Comparison of ENCODE assay signal across 8 mouse cellular contexts in the genomic region with DNA sequence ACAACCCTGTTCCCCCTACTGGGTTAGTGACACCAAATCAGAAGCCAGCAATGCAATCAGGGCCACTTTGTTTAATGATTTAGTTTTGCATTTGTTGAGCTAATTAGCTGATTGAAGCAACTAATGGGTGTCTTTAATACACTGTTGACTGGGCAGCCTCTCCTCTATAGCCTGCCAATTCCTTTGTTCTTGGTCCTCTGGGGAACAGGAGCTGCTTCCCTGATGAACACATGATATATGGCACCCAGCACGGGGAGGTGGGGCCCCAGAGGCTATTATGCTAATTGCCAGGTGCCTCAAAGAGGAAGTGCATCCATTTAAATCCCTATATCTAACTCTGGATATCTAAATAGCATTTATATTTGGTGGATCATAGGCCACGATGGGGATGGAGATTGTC.
DNase-seq lines count a peak whose midpoint lies in the region; ATAC-seq and TF ChIP-seq lines count a peak whose summit lies in the region.
"Had no signal": no experiment of that assay in that cellular context is flagged by ENCODE, and none has a peak within 500 bp of the region (broad histone marks: within the 10 kb centered on the region; RNA-seq: fewer than 3 reads in every experiment).

No protein-coding gene starts in this region.

- peaks cover 27% of the 10 kb centered on the region for H3K4me1 ChIP-seq in forebrain, embryonic 15.5 days
- no peaks in the 10 kb centered on the region for H3K4me1 ChIP-seq in kidney, postnatal 0 days (replicated peaks; ENCODE audit: insufficient read depth, low read length)

- H3K27me3 ChIP-seq in forebrain, embryonic 15.5 days = peaks cover 15% of the 10 kb centered on the region
- no peaks in the 10 kb centered on the region for H3K27me3 ChIP-seq in kidney, postnatal 0 days (ENCODE audit: insufficient read depth, low read length)

- ATAC-seq in forebrain, embryonic 15.5 days (replicated peaks) = peak; percentile 98
- no peak for ATAC-seq in kidney, postnatal 0 days (replicated peaks; ENCODE audit: low FRiP score, low read depth)

- H3K9me3 ChIP-seq in forebrain, embryonic 15.5 days = no peaks in the 10 kb centered on the region
- H3K9me3 ChIP-seq in kidney, postnatal 0 days (replicated peaks; ENCODE audit: low read length) = no peaks in the 10 kb centered on the region

- H3K36me3 ChIP-seq in forebrain, embryonic 15.5 days = no peaks in the 10 kb centered on the region
- H3K36me3 ChIP-seq in kidney, postnatal 0 days (ENCODE audit: insufficient read depth, low read length) = no peaks in the 10 kb centered on the region

- intact Hi-C loops in heart, postnatal 25 days (cut with DNase I) = no loop called here

- H3K4me3 ChIP-seq in forebrain, embryonic 15.5 days = no peak overlapping the region
- no peak overlapping the region for H3K4me3 ChIP-seq in kidney, postnatal 0 days (replicated peaks; ENCODE audit: low read depth, low read length)

- no peak overlapping the region for H3K9ac ChIP-seq in forebrain, embryonic 15.5 days (replicated peaks)
- H3K9ac ChIP-seq in kidney, postnatal 0 days (ENCODE audit: low read depth, low read length) = no peak overlapping the region
- H3K9ac ChIP-seq: liver, embryonic 14.5 days had no signal

- no peak for TF ChIP-seq CTCF in kidney, postnatal 0 days (IDR thresholded peaks at IDR 0.05; ENCODE audit: low read depth)

- H3K27ac ChIP-seq in forebrain, embryonic 15.5 days (replicated peaks) = peak overlapping the region; percentile 40
- 0 out of 2 replicates have a peak overlapping the region, but pooled peaks have one; percentile 13 for H3K27ac ChIP-seq in kidney, postnatal 0 days
- H3K27ac ChIP-seq: liver, embryonic 14.5 days had no signal

- 11% methylated on average over 2 of the region's 2 CpGs for WGBS in forebrain, embryonic 15.5 days
- WGBS in kidney, postnatal 0 days = 24% methylated on average over 2 of the region's 2 CpGs

- H3K4me2 ChIP-seq in forebrain, embryonic 15.5 days (replicated peaks) = no peak overlapping the region
- no peak overlapping the region for H3K4me2 ChIP-seq in kidney, postnatal 0 days (ENCODE audit: low read length)

- peak; percentile 10 for DNase-seq in right cerebral cortex, postnatal 4 days
- DNase-seq in right cerebral cortex, adult 18-20 months = no peak
- DNase-seq in kidney, postnatal 0 days (ENCODE audit: low spot score) = no peak
- DNase-seq in cerebellum, postnatal 36 days = no peak
- DNase-seq in lung, adult 18-20 months = no peak
- no peak for DNase-seq in heart, postnatal 25 days (ENCODE audit: low spot score)
